Mouse (Mus musculus): ENCODE data around the gene Ints3.

- TF ChIP-seq POLR2A (IDR thresholded peaks at IDR 0.05; ENCODE audit: low read depth, low read length) (no peak), CTCF (IDR thresholded peaks at IDR 0.05; ENCODE audit: extremely low read depth, insufficient read depth, insufficient read length, insufficient replicate concordance) (no peak)
Observed at GRCm38 (mm10) chr3:90406414-90406813, 27.0 kb downstream of the Ints3 start.

Data from spleen, adult 2 months (tissue).